Mouse (Mus musculus) kidney, adult 2 months (tissue): Measurements from ENCODE around the gene Polg. TPM values are rescaled to one million over a fixed set of nuclear protein-coding genes. Genes with fewer than 3 reads are reported as not detected.

Experiments used
- DNase-seq: peaks from one replicate; pipeline ENCODE4 v3.0.0; 2021
- H3K27ac ChIP-seq: fragments of 200-500 bp; 2 replicates; pipeline ENCODE4 v1.5.1; 2012; ENCODE audit warnings: low read depth, low read length, control low read depth, inconsistent platforms; ENCODE audit not compliant: insufficient read depth
- H3K27me3 ChIP-seq: fragments of 200-500 bp; replicated peaks from 2 replicates; pipeline ENCODE4 v1.6.1; 2012; ENCODE audit warnings: mild to moderate bottlenecking, moderate library complexity, low read length, inconsistent platforms; ENCODE audit not compliant: control insufficient read depth, insufficient read depth
- H3K36me3 ChIP-seq: fragments of 200-500 bp; 2 replicates; pipeline ENCODE4 v1.6.1; 2012; ENCODE audit warnings: mild to moderate bottlenecking, moderate library complexity, low read length, inconsistent platforms; ENCODE audit not compliant: control insufficient read depth, insufficient read depth
- H3K4me1 ChIP-seq: fragments of 200-500 bp; 2 replicates; pipeline ENCODE4 v1.6.1; 2011; ENCODE audit warnings: low read length; ENCODE audit not compliant: control insufficient read depth, insufficient read depth
- H3K4me3 ChIP-seq: fragments of 200-500 bp; 2 replicates; pipeline ENCODE4 v1.5.1; 2011; ENCODE audit warnings: mild to moderate bottlenecking, low read depth, low read length, control low read depth; ENCODE audit not compliant: insufficient read depth
- CTCF ChIP-seq: fragments of 200-500 bp; conservative IDR thresholded peaks from 2 replicates; pipeline ENCODE4 v1.5.1; 2011; ENCODE audit warnings: low read depth, mild to moderate bottlenecking, control low read depth, low read length, moderate library complexity, mixed read lengths; ENCODE audit not compliant: insufficient read depth, insufficient read length
- POLR2A ChIP-seq: fragments of 200-500 bp; IDR thresholded peaks from one replicate; pipeline ENCODE4 v1.6.1; 2011; ENCODE audit warnings: low read depth, low read length, control low read depth
- WGBS: fragments of 180-500 bp; shearing (Covaris S2); methylation state at CpG from one replicate; pipeline ENCODE4 v1.1.7; 2018; 5-methylcytosine and 5-hydroxymethylcytosine counted together
- polyA plus RNA-seq: library from polyadenylated mRNA; depleted of rRNA; stranded (reverse); fragments of >200 nt; gene quantifications from 2 replicates; pipeline ENCODE4 v1.2.3, GENCODE M21; 2012

Gene Polg
- polyA plus RNA-seq, 1 experiment: 33.8 TPM

GRCm38 (mm10) chr7:79497701-79498115, 31.5 kb upstream of the Polg start:
- no peak for DNase-seq
- TF ChIP-seq POLR2A: no peak
- TF ChIP-seq CTCF: no peak
- no peaks in the 10 kb centered on the region for H3K36me3 ChIP-seq

GRCm38 (mm10) chr7:79496816-79497328, 30.7 kb upstream of the Polg start:
- H3K27me3 ChIP-seq: peaks cover 3% of the 10 kb centered on the region
- H3K4me1 ChIP-seq: no peaks in the 10 kb centered on the region
- WGBS: 18% methylated on average over 9 of the region's 9 CpGs

More at GRCm38 (mm10) chr7:79497701-79498115, 31.5 kb upstream of the Polg start:
- peaks cover 3% of the 10 kb centered on the region for H3K27me3 ChIP-seq
- 12% methylated on average over 20 of the region's 20 CpGs for WGBS
- no peaks in the 10 kb centered on the region for H3K4me1 ChIP-seq
- H3K27ac ChIP-seq: no peak overlapping the region
- no peak overlapping the region for H3K4me3 ChIP-seq

GRCm38 (mm10) chr7:79495988-79496815, 30.0 kb upstream of the Polg start:
- no peak overlapping the region for H3K27ac ChIP-seq
- DNase-seq: peak; percentile 81
- H3K27me3 ChIP-seq: peaks cover 2% of the 10 kb centered on the region
- H3K36me3 ChIP-seq: no peaks in the 10 kb centered on the region
- no peaks in the 10 kb centered on the region for H3K4me1 ChIP-seq
- TF ChIP-seq POLR2A (no peak), CTCF (peak; percentile 93; the same call in 1 of the 2 replicates)
- WGBS: 4% methylated on average over 38 of the region's 38 CpGs
- H3K4me3 ChIP-seq: 0 out of 2 replicates have a peak overlapping the region, but pooled peaks have one; percentile 15

More at GRCm38 (mm10) chr7:79496816-79497328, 30.7 kb upstream of the Polg start:
- no peaks in the 10 kb centered on the region for H3K36me3 ChIP-seq
- no peak for TF ChIP-seq CTCF
- DNase-seq: no peak
- no peak overlapping the region for H3K4me3 ChIP-seq
- no peak overlapping the region for H3K27ac ChIP-seq

- no peaks in the 10 kb centered on the region for H3K27me3 ChIP-seq
- DNase-seq: peak; percentile 50
Observed at GRCm38 (mm10) chr7:79493915-79494314, 27.8 kb upstream of the Polg start.

GRCm38 (mm10) chr7:79486528-79486927, 20.4 kb upstream of the Polg start:
- Histone ChIP-seq H3K27me3 (no peaks in the 10 kb centered on the region), H3K27ac (no peak overlapping the region), H3K4me3 (no peak overlapping the region), H3K36me3 (no peaks in the 10 kb centered on the region), H3K4me1 (no peaks in the 10 kb centered on the region)
- no peak for TF ChIP-seq POLR2A
- no peak for TF ChIP-seq CTCF
- DNase-seq: no peak
- WGBS: 57% methylated on average over 10 of the region's 10 CpGs

More at GRCm38 (mm10) chr7:79493915-79494314, 27.8 kb upstream of the Polg start:
- WGBS: 11% methylated on average over 8 of the region's 8 CpGs
- TF ChIP-seq POLR2A (no peak), CTCF (peak; percentile 90)
- Histone ChIP-seq H3K4me1 (no peaks in the 10 kb centered on the region), H3K27ac (no peak overlapping the region), H3K4me3 (no peak overlapping the region), H3K36me3 (no peaks in the 10 kb centered on the region)

GRCm38 (mm10) chr7:79474831-79475399, 8.8 kb upstream of the Polg start:
- no peaks in the 10 kb centered on the region for H3K36me3 ChIP-seq
- no peak overlapping the region for H3K4me3 ChIP-seq
- no peaks in the 10 kb centered on the region for H3K4me1 ChIP-seq
- TF ChIP-seq CTCF (no peak), POLR2A (no peak)
- H3K27me3 ChIP-seq: no peaks in the 10 kb centered on the region
- 66% methylated on average over 5 of the region's 5 CpGs for WGBS
- no peak overlapping the region for H3K27ac ChIP-seq
- no peak for DNase-seq
